Mouse (Mus musculus) CH12.LX (cell line): ENCODE results near the gene Aldoc. TPM values are rescaled to one million over a fixed set of nuclear protein-coding genes. Genes with fewer than 3 reads are reported as not detected.

Source experiments
- DNase-seq: peaks from one replicate; pipeline ENCODE4 v3.0.0-alpha.2; 2013; ENCODE audit errors: extremely low read depth
- H3K27ac ChIP-seq: 2 replicates; pipeline ENCODE4 v1.5.1; 2012; ENCODE audit warnings: low read depth, mild to moderate bottlenecking, control low read depth, moderate library complexity; ENCODE audit not compliant: insufficient read depth
- H3K27me3 ChIP-seq: replicated peaks from 2 replicates; pipeline ENCODE3; 2012; ENCODE audit warnings: inconsistent platforms
- H3K36me3 ChIP-seq, 2 experiments: replicated peaks in 1 of 2; 2 replicates each; pipeline versions ENCODE3 to v1.6.1; 2012; ENCODE audit warnings: inconsistent platforms in 1 of 2, low read length in 1 of 2, mild to moderate bottlenecking in 1 of 2, mixed read lengths in 1 of 2, moderate library complexity in 1 of 2; ENCODE audit not compliant: control insufficient read depth in 1 of 2, insufficient read depth in 1 of 2
- H3K4me1 ChIP-seq, 2 experiments: 2 replicates each; pipeline ENCODE4 v1.6.1; 2012; ENCODE audit warnings: inconsistent platforms in 1 of 2, moderate library complexity in 1 of 2; ENCODE audit not compliant: insufficient read depth in 2 of 2, control insufficient read depth in 1 of 2
- H3K4me2 ChIP-seq: 2 replicates; pipeline ENCODE4 v1.6.1; 2012; ENCODE audit warnings: low read depth, mild to moderate bottlenecking, control low read depth; ENCODE audit not compliant: poor library complexity, insufficient read depth, severe bottlenecking
- H3K4me3 ChIP-seq, 3 experiments: fragments of 150-350 bp in 1 of 3; sonication (generic) in 1 of 3; replicated peaks in 1 of 3; 2 replicates each; pipeline versions ENCODE3 to v1.5.1; 2011 to 2012; ENCODE audit warnings: low read depth in 2 of 3, low read length in 2 of 3, mild to moderate bottlenecking in 2 of 3, moderate library complexity in 2 of 3, control low read depth in 1 of 3, improper control_type of control experiment in 1 of 3, inconsistent platforms in 1 of 3, mixed read lengths in 1 of 3; ENCODE audit not compliant: poor library complexity in 1 of 3
- H3K79me2 ChIP-seq: replicated peaks from 2 replicates; pipeline ENCODE4 v1.6.1; 2012; ENCODE audit warnings: mild to moderate bottlenecking, moderate library complexity; ENCODE audit not compliant: control insufficient read depth, poor library complexity, insufficient read depth, severe bottlenecking; ENCODE audit errors: extremely low read depth
- H3K9ac ChIP-seq: 2 replicates; pipeline ENCODE4 v1.6.1; 2012; ENCODE audit warnings: low read depth, mild to moderate bottlenecking, control low read depth, moderate library complexity; ENCODE audit not compliant: insufficient read depth
- H3K9me3 ChIP-seq: replicated peaks from 2 replicates; pipeline ENCODE3; 2012; ENCODE audit warnings: low read length, inconsistent platforms, mixed read lengths
- BHLHE40 ChIP-seq: IDR thresholded peaks from 2 replicates; pipeline ENCODE4 v1.6.1; 2011; ENCODE audit warnings: mild to moderate bottlenecking, low read depth, low read length, improper control_type of control experiment
- CHD1 ChIP-seq: IDR thresholded peaks from 2 replicates; pipeline ENCODE4 v1.6.1; 2012; ENCODE audit warnings: low read depth, low read length, improper control_type of control experiment, inconsistent platforms
- CHD2 ChIP-seq: IDR thresholded peaks from 2 replicates; pipeline ENCODE4 v1.6.1; 2011; ENCODE audit warnings: low read length, improper control_type of control experiment
- CTCF ChIP-seq, 2 experiments: IDR thresholded peaks in 1 of 2; conservative IDR thresholded peaks in 1 of 2; 2 replicates each; pipeline ENCODE4 v1.5.1; 2011 to 2012; ENCODE audit warnings: low read depth in 2 of 2, low read length in 2 of 2, improper control_type of control experiment in 1 of 2, inconsistent platforms in 1 of 2, mild to moderate bottlenecking in 1 of 2, moderate library complexity in 1 of 2
- ELF1 ChIP-seq: IDR thresholded peaks from 2 replicates; pipeline ENCODE4 v1.6.1; 2014; ENCODE audit warnings: low read depth, mild to moderate bottlenecking, inconsistent platforms, low read length, improper control_type of control experiment
- ETS1 ChIP-seq: conservative IDR thresholded peaks from 2 replicates; pipeline ENCODE4 v1.6.1; 2012; ENCODE audit warnings: low read depth, mild to moderate bottlenecking, inconsistent platforms, low read length, improper control_type of control experiment, moderate library complexity
- GABPA ChIP-seq: IDR thresholded peaks from 2 replicates; pipeline ENCODE4 v1.6.1; 2012; ENCODE audit warnings: low read depth, low read length, improper control_type of control experiment, inconsistent platforms; ENCODE audit not compliant: insufficient replicate concordance
- HCFC1 ChIP-seq: IDR thresholded peaks from 2 replicates; pipeline ENCODE4 v1.6.1; 2012; ENCODE audit warnings: low read depth, mild to moderate bottlenecking, inconsistent platforms, low read length, improper control_type of control experiment
- IRF4 ChIP-seq: IDR thresholded peaks from 2 replicates; pipeline ENCODE4 v1.6.1; 2014; ENCODE audit warnings: low read depth, mild to moderate bottlenecking, inconsistent platforms, low read length, improper control_type of control experiment
- JUN ChIP-seq: IDR thresholded peaks from 2 replicates; pipeline ENCODE4 v1.6.1; 2011; ENCODE audit warnings: low read depth, mild to moderate bottlenecking, low read length, improper control_type of control experiment, moderate library complexity; ENCODE audit not compliant: insufficient read depth
- JUND ChIP-seq: conservative IDR thresholded peaks from 2 replicates; pipeline ENCODE4 v1.6.1; 2011; ENCODE audit warnings: low read depth, low read length, improper control_type of control experiment
- KAT2A ChIP-seq: IDR thresholded peaks from 2 replicates; pipeline ENCODE4 v1.6.1; 2012; ENCODE audit warnings: low read length, improper control_type of control experiment, inconsistent platforms; ENCODE audit not compliant: insufficient replicate concordance
- MAFK ChIP-seq: IDR thresholded peaks from 2 replicates; pipeline ENCODE4 v1.6.1; 2011; ENCODE audit warnings: low read length, improper control_type of control experiment; ENCODE audit not compliant: insufficient replicate concordance
- MAX ChIP-seq: IDR thresholded peaks from 2 replicates; pipeline ENCODE4 v1.6.1; 2011; ENCODE audit warnings: low read length, improper control_type of control experiment
- MAZ ChIP-seq: IDR thresholded peaks from 2 replicates; pipeline ENCODE4 v1.6.1; 2012; ENCODE audit warnings: low read depth, mild to moderate bottlenecking, inconsistent platforms, low read length, improper control_type of control experiment, moderate library complexity
- MEF2A ChIP-seq: IDR thresholded peaks from 2 replicates; pipeline ENCODE4 v1.6.1; 2014; ENCODE audit warnings: low read depth, mild to moderate bottlenecking, inconsistent platforms, low read length, improper control_type of control experiment, borderline replicate concordance
- MYC ChIP-seq: IDR thresholded peaks from 2 replicates; pipeline ENCODE4 v1.6.1; 2011; ENCODE audit warnings: low read depth, mild to moderate bottlenecking, improper control_type of control experiment, low read length
- NRF1 ChIP-seq: IDR thresholded peaks from 2 replicates; pipeline ENCODE4 v1.6.1; 2014; ENCODE audit warnings: low read depth, mild to moderate bottlenecking, inconsistent platforms, low read length, improper control_type of control experiment, moderate library complexity
- PAX5 ChIP-seq: IDR thresholded peaks from 2 replicates; pipeline ENCODE4 v1.6.1; 2012; ENCODE audit warnings: low read length, inconsistent platforms, mixed read lengths
- POLR2A ChIP-seq: IDR thresholded peaks from 2 replicates; pipeline ENCODE4 v1.6.1; 2011; ENCODE audit warnings: low read depth, mild to moderate bottlenecking, improper control_type of control experiment, low read length
- POLR2AphosphoS2 ChIP-seq: IDR thresholded peaks from 2 replicates; pipeline ENCODE4 v1.6.1; 2011; ENCODE audit warnings: low read depth, low read length, improper control_type of control experiment
- RAD21 ChIP-seq: IDR thresholded peaks from 2 replicates; pipeline ENCODE4 v1.6.1; 2011; ENCODE audit warnings: low read depth, mild to moderate bottlenecking, low read length, improper control_type of control experiment, moderate library complexity
- SIN3A ChIP-seq: IDR thresholded peaks from 2 replicates; pipeline ENCODE4 v1.6.1; 2012; ENCODE audit warnings: low read length, improper control_type of control experiment, inconsistent platforms
- SMC3 ChIP-seq: IDR thresholded peaks from 2 replicates; pipeline ENCODE4 v1.6.1; 2011; ENCODE audit warnings: low read depth, low read length, improper control_type of control experiment
- TBP ChIP-seq: conservative IDR thresholded peaks from 2 replicates; pipeline ENCODE4 v1.6.1; 2011; ENCODE audit warnings: low read depth, low read length, improper control_type of control experiment
- TCF12 ChIP-seq: IDR thresholded peaks from 2 replicates; pipeline ENCODE4 v1.6.1; 2014; ENCODE audit warnings: low read depth, mild to moderate bottlenecking, inconsistent platforms, low read length, improper control_type of control experiment
- UBTF ChIP-seq: IDR thresholded peaks from 2 replicates; pipeline ENCODE4 v1.6.1; 2012; ENCODE audit warnings: low read depth, mild to moderate bottlenecking, inconsistent platforms, low read length, improper control_type of control experiment, moderate library complexity
- USF1 ChIP-seq: IDR thresholded peaks from 2 replicates; pipeline ENCODE4 v1.6.1; 2014; ENCODE audit warnings: low read depth, mild to moderate bottlenecking, inconsistent platforms, low read length, improper control_type of control experiment
- ZMIZ1 ChIP-seq: IDR thresholded peaks from 2 replicates; pipeline ENCODE4 v1.6.1; 2012; ENCODE audit warnings: low read depth, mild to moderate bottlenecking, inconsistent platforms, low read length, improper control_type of control experiment
- ZNF384 ChIP-seq: IDR thresholded peaks from 2 replicates; pipeline ENCODE4 v1.6.1; 2012; ENCODE audit warnings: low read depth, low read length, improper control_type of control experiment, inconsistent platforms
- dilution Hi-C: fragments of 300-500 bp; cut with MboI; formaldehyde crosslinking; loops from 2 replicates; pipeline ENCODE4 v1.14.3; 2020; ENCODE audit warnings: low sequenced_read_pairs; ENCODE audit not compliant: extremely low pct_unique_long_range_greater_than_20kb, extremely low pct_ligation_motif_present
- in situ Hi-C: fragments of 300-500 bp; cut with MboI; formaldehyde crosslinking; loops from 3 replicates; pipeline ENCODE4 v1.14.3; 2019; ENCODE audit warnings: low sequenced_read_pairs, low pct_ligation_motif_present, low pct_unique_long_range_greater_than_20kb, mixed read lengths
- polyA plus RNA-seq: library from polyadenylated mRNA; unstranded; fragments of >175 nt; gene quantifications from 2 replicates; pipeline ENCODE4 v1.2.1, GENCODE M21; 2012; ENCODE audit warnings: low read depth; ENCODE audit not compliant: insufficient read length
- total RNA-seq, 2 experiments: library from RNA; depleted of rRNA; stranded (reverse); fragments of 300-350 nt in 1 of 2; fragments of >200 nt in 1 of 2; gene quantifications; 2 replicates each; pipeline ENCODE4 v1.2.3; 2012 to 2014

The Aldoc gene
- total and polyA plus RNA-seq, 3 experiments, result 25.0 to 119 (median 90.2) TPM

GRCm38 (mm10) chr11:78358330-78359007, 35.7 kb downstream of the Aldoc start:
- dilution Hi-C loops, result no loop called here
- no peaks in the 10 kb centered on the region for H3K36me3 ChIP-seq
- TF ChIP-seq MAX, result peak; percentile 51; the same call in 1 of the 2 replicates
- no peak for TF ChIP-seq ELF1
- TF ChIP-seq SMC3, result peak; percentile 56
- TF ChIP-seq TCF12, result peak; percentile 47; the same call in 1 of the 2 replicates
- 0 out of 2 replicates have a peak, but pooled peaks have one; percentile 28 for TF ChIP-seq MYC
- TF ChIP-seq RAD21, result peak; percentile 62
- TF ChIP-seq CTCF (conservative IDR thresholded peaks at IDR 0.05 in 1 of 2, IDR thresholded peaks at IDR 0.05 in 1 of 2; ENCODE audit: low read depth in 2 of 2, low read length in 2 of 2), result peak; percentile 76 to 93
- TF ChIP-seq POLR2AphosphoS2, result no peak
- TF ChIP-seq PAX5, result no peak
- TF ChIP-seq MAZ, result no peak
- TF ChIP-seq BHLHE40, result peak; percentile 75
- no peak for TF ChIP-seq GABPA
- TF ChIP-seq IRF4, result peak; percentile 18; the same call in 1 of the 2 replicates

GRCm38 (mm10) chr11:78360125-78360788, 37.5 kb downstream of the Aldoc start:
- peak overlapping the region; percentile 54 to 83 (median 55) for H3K4me3 ChIP-seq
- no peaks in the 10 kb centered on the region for H3K9me3 ChIP-seq
- H3K4me1 ChIP-seq, result peaks cover 3 to 26% of the 10 kb centered on the region in 2 experiments
- H3K9ac ChIP-seq, result peak overlapping the region; percentile 68
- H3K79me2 ChIP-seq, result no peaks in the 10 kb centered on the region
- dilution Hi-C loops, result no loop called here
- in situ Hi-C loops, result loop anchor here (5.0 to 10.0 kb wide), 2 partner anchors 42 to 85 kb away; no protein-coding TSS in a partner anchor
- DNase-seq, result peak; percentile 90
- peaks cover 29% of the 10 kb centered on the region for H3K27me3 ChIP-seq
- peak overlapping the region; percentile 64; the same call in 1 of the 2 replicates for H3K4me2 ChIP-seq
- no peak overlapping the region for H3K27ac ChIP-seq
- no peaks in the 10 kb centered on the region for H3K36me3 ChIP-seq
- TF ChIP-seq SMC3 (peak; percentile 93), CHD1 (no peak; the same call in 1 of the 2 replicates), ELF1 (peak; percentile 82), RAD21 (peak; percentile 89), JUND (no peak), BHLHE40 (0 out of 2 replicates have a peak, but pooled peaks have one; percentile 25), MYC (peak; percentile 72), MAFK (no peak), MAX (no peak; the same call in 1 of the 2 replicates), SIN3A (no peak; the same call in 1 of the 2 replicates), CHD2 (no peak), KAT2A (no peak), ZNF384 (no peak), ETS1 (no peak), ZMIZ1 (no peak), MEF2A (no peak), NRF1 (peak; percentile 49), JUN (no peak), POLR2A (peak; percentile 75), UBTF (no peak), HCFC1 (no peak), TBP (peak; percentile 64), POLR2AphosphoS2 (no peak), USF1 (no peak)

More at GRCm38 (mm10) chr11:78358330-78359007, 35.7 kb downstream of the Aldoc start:
- peaks cover 11% of the 10 kb centered on the region for H3K27me3 ChIP-seq
- H3K9ac ChIP-seq, result no peak overlapping the region
- H3K4me2 ChIP-seq, result no peak overlapping the region
- peak; percentile 76 for DNase-seq
- in situ Hi-C loops, result no loop called here
- H3K27ac ChIP-seq, result no peak overlapping the region
- no peak overlapping the region for H3K4me3 ChIP-seq
- peaks cover 3 to 27% of the 10 kb centered on the region in 2 experiments for H3K4me1 ChIP-seq
- no peaks in the 10 kb centered on the region for H3K9me3 ChIP-seq
- H3K79me2 ChIP-seq, result no peaks in the 10 kb centered on the region
